Mouse (Mus musculus) cerebral cortex, adult 2 months (tissue): ENCODE data around the gene Gadd45g.

Experiments used
- WGBS: fragments of 180-500 bp; shearing (Covaris S2); methylation state at CpG from one replicate; pipeline ENCODE4 v1.1.7; 2018; 5-methylcytosine and 5-hydroxymethylcytosine counted together

The Gadd45g gene

DNA sequence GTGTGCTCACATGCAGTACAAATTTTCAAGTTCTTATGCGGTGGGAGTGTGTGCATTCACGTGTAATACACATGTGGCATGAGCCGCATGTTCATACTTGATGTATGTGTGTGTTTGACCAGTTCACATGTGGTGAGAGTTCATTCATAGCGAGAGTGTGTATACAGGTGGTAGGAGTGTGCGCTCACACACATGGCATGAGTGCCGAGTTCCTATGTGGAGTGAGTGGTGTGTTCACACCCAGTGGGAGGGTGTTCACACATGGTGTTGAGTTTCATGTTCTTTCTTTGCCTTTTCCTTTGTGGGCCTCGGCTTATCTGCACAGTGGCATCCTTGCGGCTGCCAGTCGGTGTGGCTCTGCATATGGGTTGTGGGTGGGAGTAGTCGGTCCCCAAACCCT is 39.1 kb downstream of the Gadd45g start:
- WGBS, result 71% methylated on average over 10 of the region's 10 CpGs

GRCm38 (mm10) chr13:51886085-51886484 is 39.6 kb downstream of the Gadd45g start:
- 56% methylated on average over 6 of the region's 6 CpGs for WGBS

- WGBS, result 80% methylated on average over 10 of the region's 10 CpGs
Measured at GRCm38 (mm10) chr13:51886723-51887122, 40.2 kb downstream of the Gadd45g start.

GRCm38 (mm10) chr13:51888426-51888825 is 41.9 kb downstream of the Gadd45g start:
- WGBS, result 90% methylated on average over 2 of the region's 2 CpGs

DNA sequence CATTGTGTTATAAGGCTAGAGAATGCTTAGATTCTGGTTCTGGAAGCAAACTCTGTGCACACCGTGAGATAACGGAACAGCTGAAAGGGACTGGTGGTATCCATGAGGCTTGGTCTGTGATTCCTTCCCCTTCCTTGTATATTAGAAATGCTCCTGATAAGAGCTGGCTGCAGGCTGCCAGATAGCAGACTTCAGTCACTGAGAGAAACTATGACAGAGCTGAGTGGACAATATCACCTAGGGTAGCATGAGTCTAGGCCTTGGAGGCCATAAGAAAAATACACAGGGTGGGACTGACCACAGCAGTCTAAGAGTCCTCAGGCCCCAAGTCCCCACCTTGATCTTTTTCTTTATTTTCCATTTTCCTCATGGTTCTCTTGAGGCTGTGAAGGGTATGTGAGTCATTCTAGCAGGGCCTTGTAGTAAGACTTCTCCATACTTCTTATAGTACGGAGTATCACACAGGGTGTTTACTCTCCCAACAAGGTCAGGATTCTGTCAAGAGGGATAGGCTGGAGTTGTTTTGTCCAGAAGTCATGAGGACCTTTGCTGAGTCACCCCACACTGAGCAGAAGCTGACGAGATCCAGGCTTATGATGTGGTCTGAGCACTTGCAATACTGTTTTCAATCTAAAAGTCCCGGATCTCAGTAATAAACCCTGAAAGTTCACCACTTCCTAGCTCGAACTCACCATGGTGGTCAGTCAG is 45.5 kb downstream of the Gadd45g start:
- 97% methylated on average over 6 of the region's 6 CpGs for WGBS

- WGBS, result 83% methylated on average over 3 of the region's 3 CpGs
Measured at GRCm38 (mm10) chr13:51897579-51897978, 51.1 kb downstream of the Gadd45g start.
